Mouse (Mus musculus) embryo, embryonic 10.5 days (tissue): ENCODE measurements around the gene Cish.

Experiments used
- DNase-seq: peaks from one replicate; pipeline ENCODE4 v3.0.0-alpha.2; 2015; ENCODE audit warnings: low spot score

Cish gene

GRCm38 (mm10) chr9:107278126-107278525 is 17.7 kb upstream of the Cish start:
- DNase-seq: no peak

- DNase-seq: no peak
Observed at GRCm38 (mm10) chr9:107278527-107279377, 17.1 kb upstream of the Cish start.

- peak; percentile 67 for DNase-seq
Observed at GRCm38 (mm10) chr9:107279378-107280321, 16.2 kb upstream of the Cish start.

- DNase-seq: no peak
Observed at GRCm38 (mm10) chr9:107280322-107281027, 15.4 kb upstream of the Cish start.

- no peak for DNase-seq
Observed at GRCm38 (mm10) chr9:107281241-107281987, 14.4 kb upstream of the Cish start.

- DNase-seq: no peak
Observed at GRCm38 (mm10) chr9:107282951-107283350, 12.9 kb upstream of the Cish start.

GRCm38 (mm10) chr9:107285009-107285408 is 10.8 kb upstream of the Cish start:
- DNase-seq: no peak

GRCm38 (mm10) chr9:107287294-107287693 is 8.5 kb upstream of the Cish start:
- no peak for DNase-seq

- DNase-seq: no peak
Observed at GRCm38 (mm10) chr9:107288105-107288650, 7.6 kb upstream of the Cish start.

- DNase-seq: peak; percentile 31
Observed at GRCm38 (mm10) chr9:107288711-107289110, 7.1 kb upstream of the Cish start.

GRCm38 (mm10) chr9:107289211-107290076 is 6.4 kb upstream of the Cish start, which contains the start of gene Mapkapk3:
Mapkapk3 (minus strand) TSS chr9:107289877.
- peak; percentile 93 for DNase-seq

- peak; percentile 89 for DNase-seq
Observed at GRCm38 (mm10) chr9:107290897-107291296, 4.9 kb upstream of the Cish start.

- DNase-seq: peak; percentile 84
Observed at GRCm38 (mm10) chr9:107294249-107294648, 1.6 kb upstream of the Cish start.

- DNase-seq: no peak
Observed at GRCm38 (mm10) chr9:107295616-107296015, 210 bp upstream of the Cish start.

GRCm38 (mm10) chr9:107296041-107296440 is 215 bp downstream of the Cish start:
- DNase-seq: no peak

- peak; percentile 98 for DNase-seq
Observed at GRCm38 (mm10) chr9:107296501-107296965, 707 bp downstream of the Cish start.

GRCm38 (mm10) chr9:107297059-107297458 is 1.2 kb downstream of the Cish start:
- DNase-seq: no peak

GRCm38 (mm10) chr9:107297658-107298057 is 1.8 kb downstream of the Cish start:
- DNase-seq: no peak

GRCm38 (mm10) chr9:107298059-107298780 is 2.4 kb downstream of the Cish start:
- DNase-seq: no peak
